Mouse (Mus musculus) MEL (cell line): ENCODE data around the gene Ska3. TPM values are rescaled to one million over a fixed set of nuclear protein-coding genes. Genes with fewer than 3 reads are reported as not detected.
"Not testable (repeated sequence)": the region's sequence is repeated elsewhere in the genome, so short reads cannot be mapped to it uniquely, and the experiment has no call there.

Experiments used
- DNase-seq: peaks from one replicate; pipeline ENCODE4 v3.0.0; 2011; ENCODE audit warnings: low read depth, low spot score
- H3K27ac ChIP-seq: 2 replicates; pipeline ENCODE4 v1.5.1; 2012; ENCODE audit warnings: low read depth, mild to moderate bottlenecking, control low read depth, low read length, moderate library complexity; ENCODE audit not compliant: control insufficient read depth
- H3K27me3 ChIP-seq, 2 experiments: fragments of 150-350 bp in 1 of 2; sonication (generic) in 1 of 2; 2 replicates each; pipeline ENCODE4 v1.6.1; 2012; ENCODE audit warnings: low read length in 2 of 2, mild to moderate bottlenecking in 2 of 2, improper control_type of control experiment in 1 of 2, moderate library complexity in 1 of 2; ENCODE audit not compliant: insufficient read depth in 2 of 2, control insufficient read depth in 1 of 2
- H3K36me3 ChIP-seq, 2 experiments: 2 replicates each; pipeline ENCODE4 v1.6.1; 2012 to 2014; ENCODE audit warnings: low read length in 2 of 2, improper control_type of control experiment in 1 of 2, inconsistent platforms in 1 of 2, mild to moderate bottlenecking in 1 of 2; ENCODE audit not compliant: insufficient read depth in 2 of 2, control insufficient read depth in 1 of 2
- H3K4me1 ChIP-seq, 2 experiments: fragments of 150-350 bp in 1 of 2; sonication (generic) in 1 of 2; 2 replicates each; pipeline ENCODE4 v1.6.1; 2012; ENCODE audit warnings: low read length in 2 of 2, improper control_type of control experiment in 1 of 2, mild to moderate bottlenecking in 1 of 2; ENCODE audit not compliant: insufficient read depth in 2 of 2, control insufficient read depth in 1 of 2
- H3K4me3 ChIP-seq, 2 experiments: fragments of 150-350 bp in 1 of 2; sonication (generic) in 1 of 2; 2 replicates each; pipeline ENCODE4 v1.5.1; 2012; ENCODE audit warnings: low read depth in 2 of 2, low read length in 2 of 2, mild to moderate bottlenecking in 2 of 2, moderate library complexity in 2 of 2, control low read depth in 1 of 2, improper control_type of control experiment in 1 of 2; ENCODE audit not compliant: control insufficient read depth in 1 of 2, insufficient read depth in 1 of 2
- H3K79me2 ChIP-seq: 2 replicates; pipeline ENCODE4 v1.6.1; 2012; ENCODE audit warnings: mild to moderate bottlenecking, low read length, moderate library complexity; ENCODE audit not compliant: control insufficient read depth, poor library complexity, insufficient read depth
- H3K9ac ChIP-seq: 2 replicates; pipeline ENCODE4 v1.6.1; 2012; ENCODE audit warnings: low read depth, mild to moderate bottlenecking, control low read depth, low read length, moderate library complexity; ENCODE audit not compliant: control insufficient read depth, poor library complexity, severe bottlenecking
- H3K9me3 ChIP-seq: fragments of 150-350 bp; sonication (generic); replicated peaks from 2 replicates; pipeline ENCODE4 v1.6.1; 2012; ENCODE audit warnings: mild to moderate bottlenecking, low read length, improper control_type of control experiment, moderate library complexity; ENCODE audit not compliant: insufficient read depth
- GABPA ChIP-seq: IDR thresholded peaks from 2 replicates; pipeline ENCODE4 v1.6.1; 2012; ENCODE audit warnings: low read depth, mild to moderate bottlenecking, inconsistent platforms, low read length, improper control_type of control experiment, moderate library complexity
- JUND ChIP-seq: IDR thresholded peaks from 2 replicates; pipeline ENCODE4 v1.6.1; 2011; ENCODE audit warnings: low read depth, mild to moderate bottlenecking, improper control_type of control experiment, low read length
- MAFK ChIP-seq: IDR thresholded peaks from 2 replicates; pipeline ENCODE4 v1.6.1; 2011; ENCODE audit warnings: low read depth, mild to moderate bottlenecking, low read length, improper control_type of control experiment, borderline replicate concordance
- MYC ChIP-seq: IDR thresholded peaks from 2 replicates; pipeline ENCODE4 v1.6.1; 2011; ENCODE audit warnings: low read depth, mild to moderate bottlenecking, low read length, improper control_type of control experiment, moderate library complexity
- NELFE ChIP-seq: IDR thresholded peaks from 2 replicates; pipeline ENCODE4 v1.6.1; 2011; ENCODE audit warnings: low read depth, low read length, improper control_type of control experiment
- RCOR1 ChIP-seq: IDR thresholded peaks from 2 replicates; pipeline ENCODE4 v1.6.1; 2012; ENCODE audit warnings: low read depth, mild to moderate bottlenecking, inconsistent platforms, low read length, improper control_type of control experiment
- ZKSCAN1 ChIP-seq: IDR thresholded peaks from 2 replicates; pipeline ENCODE4 v1.6.1; 2012; ENCODE audit warnings: low read depth, mild to moderate bottlenecking, inconsistent platforms, low read length, improper control_type of control experiment, moderate library complexity
- ZMIZ1 ChIP-seq: IDR thresholded peaks from 2 replicates; pipeline ENCODE4 v1.6.1; 2012; ENCODE audit warnings: low read depth, mild to moderate bottlenecking, inconsistent platforms, low read length, improper control_type of control experiment, moderate library complexity
- polyA plus RNA-seq, 2 experiments: library from polyadenylated mRNA; stranded (reverse) in 1 of 2; unstranded in 1 of 2; fragments of >175 nt in 1 of 2; fragments of >200 nt in 1 of 2; gene quantifications; 2 replicates each; pipeline versions ENCODE4 v1.2.1 to v1.2.4; 2012; ENCODE audit warnings: low replicate concordance in 2 of 2, low read depth in 1 of 2; ENCODE audit not compliant: insufficient read length in 2 of 2, insufficient read depth in 1 of 2, missing spikeins in 1 of 2
- total RNA-seq: library from RNA; depleted of rRNA; stranded (reverse); fragments of 300-350 nt; gene quantifications from 2 replicates; pipeline ENCODE4 v1.2.3, GENCODE M21; 2012

Ska3 gene
- total and polyA plus RNA-seq, 3 experiments = 20.2 to 29.7 TPM; not detected in 1

GRCm38 (mm10) chr14:57852961-57853360 lies 27.0 kb upstream of the Ska3 start:
- H3K4me3 ChIP-seq = no peak overlapping the region

GRCm38 (mm10) chr14:57850330-57850729 lies 24.3 kb upstream of the Ska3 start:
- Histone ChIP-seq H3K36me3 (peaks cover 0 to 2% of the 10 kb centered on the region in 2 experiments; a peak in 3 of 4 replicates), H3K4me3 (no peak overlapping the region), H3K9ac (no peak overlapping the region), H3K4me1 (0 out of 4 replicates have a peak, but pooled peaks cover 0 to 3% of the 10 kb centered on the region in 2 experiments), H3K27ac (no peak overlapping the region), H3K9me3 (no peaks in the 10 kb centered on the region), H3K79me2 (no peaks in the 10 kb centered on the region), H3K27me3 (no peaks in the 10 kb centered on the region)
- peak; percentile 51 for DNase-seq
- no peak for TF ChIP-seq ZKSCAN1
- TF ChIP-seq MAFK = peak; percentile 78; the same call in 1 of the 2 replicates
- TF ChIP-seq JUND = no peak

More at GRCm38 (mm10) chr14:57852961-57853360, 27.0 kb upstream of the Ska3 start:
- Histone ChIP-seq H3K4me1 (0 out of 4 replicates have a peak, but pooled peaks cover 0 to 3% of the 10 kb centered on the region in 2 experiments), H3K9ac (no peak overlapping the region), H3K79me2 (no peaks in the 10 kb centered on the region), H3K9me3 (no peaks in the 10 kb centered on the region), H3K27ac (no peak overlapping the region)
- no peak for TF ChIP-seq ZMIZ1
- TF ChIP-seq, all 39 proteins: peak for 0
- Histone ChIP-seq H3K36me3 (peaks cover 0 to 2% of the 10 kb centered on the region in 2 experiments; a peak in 3 of 4 replicates), H3K27me3 (no peaks in the 10 kb centered on the region)
- no peak for DNase-seq

- 0 out of 4 replicates have a peak, but pooled peaks cover 0 to 3% of the 10 kb centered on the region in 2 experiments for H3K4me1 ChIP-seq
- no peaks in the 10 kb centered on the region for H3K9me3 ChIP-seq
- H3K27me3 ChIP-seq = no peaks in the 10 kb centered on the region
- no peaks in the 10 kb centered on the region for H3K79me2 ChIP-seq
- H3K36me3 ChIP-seq = peaks cover 0 to 2% of the 10 kb centered on the region in 2 experiments; a peak in 3 of 4 replicates
- DNase-seq = no peak
- TF ChIP-seq NELFE (no peak), MYC (no peak), MAFK (no peak), GABPA (no peak), RCOR1 (no peak)
- TF ChIP-seq, all 39 proteins: peak for 0
- Histone ChIP-seq H3K4me3 (no peak overlapping the region), H3K27ac (no peak overlapping the region), H3K9ac (no peak overlapping the region)
Measured at GRCm38 (mm10) chr14:57848646-57849045, 22.7 kb upstream of the Ska3 start.

GRCm38 (mm10) chr14:57848061-57848460 lies 22.1 kb upstream of the Ska3 start:
- not testable (repeated sequence) for H3K79me2 ChIP-seq, H3K4me3 ChIP-seq, DNase-seq, H3K9me3 ChIP-seq, H3K27ac ChIP-seq, H3K9ac ChIP-seq, H3K4me1 ChIP-seq, H3K27me3 ChIP-seq, H3K36me3 ChIP-seq
